Mouse (Mus musculus) colon, adult 2 months (tissue): ENCODE measurements around the gene Rps6ka4. TPM values are rescaled to one million over a fixed set of nuclear protein-coding genes. Genes with fewer than 3 reads are reported as not detected.

Experiments
- polyA plus RNA-seq: library from polyadenylated mRNA; depleted of rRNA; stranded (reverse); fragments of >200 nt; gene quantifications from 2 replicates; pipeline ENCODE4 v1.2.3, GENCODE M21; 2012; rRNA removed

Rps6ka4 gene
- 39.1 and 51.7 TPM in 2 replicates for polyA plus RNA-seq

DNA sequence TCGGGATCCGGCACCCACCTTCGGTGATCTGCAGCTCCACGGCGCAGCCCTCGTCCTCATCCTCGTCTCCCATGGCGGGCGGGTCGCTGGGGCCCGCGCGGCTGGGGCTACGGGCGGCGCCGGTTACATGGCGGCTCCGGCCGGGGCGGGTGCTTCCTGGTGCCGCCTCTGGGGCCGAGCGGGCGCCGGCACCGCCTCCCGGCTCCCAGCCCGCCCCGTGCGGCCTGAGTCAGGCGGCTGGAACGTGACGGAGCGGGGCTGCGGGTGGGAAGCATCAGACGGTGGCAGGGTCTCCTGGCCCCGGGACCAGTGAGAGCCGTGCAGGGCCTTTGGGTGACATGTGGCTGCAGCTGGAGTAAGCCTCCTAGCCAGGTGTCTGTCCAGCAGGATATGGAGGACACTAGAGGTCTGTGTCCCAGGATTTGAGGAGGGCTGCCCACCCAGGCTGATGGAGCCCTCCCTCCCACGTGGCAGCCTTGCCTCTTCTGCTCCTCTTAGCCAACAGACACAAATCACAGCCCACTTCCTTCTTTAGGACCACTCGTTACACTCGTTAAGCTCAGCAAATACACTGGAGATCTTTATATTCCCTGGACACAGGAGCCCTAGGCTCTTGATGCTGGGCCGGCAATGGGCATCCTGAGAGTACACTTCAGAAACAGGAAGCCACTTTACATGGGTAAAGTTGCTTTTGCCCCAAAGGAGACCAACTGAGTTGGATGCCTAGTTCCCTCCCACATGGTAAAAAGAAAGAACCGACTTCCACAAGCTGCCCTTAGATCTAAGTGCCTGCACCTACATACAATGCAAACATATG, at the start of gene Rps6ka4:
Gene Rps6ka4, minus strand, starts transcription at position 162 of the 817 bp plus-strand sequence.

DNA sequence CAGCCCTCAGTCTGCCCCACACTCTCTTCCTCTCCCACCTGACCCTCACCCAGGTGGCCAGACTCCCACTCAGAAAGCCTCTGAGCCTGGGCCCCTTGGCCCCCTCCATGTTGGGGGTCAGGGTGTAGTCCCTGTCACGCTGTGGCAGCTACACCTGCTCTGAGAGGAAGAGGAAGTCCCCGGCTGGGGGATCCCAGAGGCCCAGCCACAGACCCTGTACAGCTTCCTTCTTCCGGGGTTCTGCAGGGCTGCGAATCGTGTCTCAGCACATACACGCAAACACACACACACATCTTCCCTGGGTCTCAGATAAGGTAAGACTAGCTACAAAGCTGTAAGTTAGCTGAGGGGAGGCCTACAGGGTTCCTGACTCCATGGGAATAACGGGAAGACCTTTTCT, 17.6 kb upstream of the Rps6ka4 start, which contains the start of gene Ccdc88b:
Gene Ccdc88b, minus strand, starts transcription at position 181 of the 400 bp plus-strand sequence.

Other genes with a start within 250 kb of the Rps6ka4 start
- 10.2 and 12.4 TPM in 2 replicates for gene Ccdc88b, start 17.6 kb upstream of the Rps6ka4 start, polyA plus RNA-seq
- gene Trmt112, start 69.1 kb upstream of the Rps6ka4 start, polyA plus RNA-seq, result 75.3 and 86.1 TPM in 2 replicates
- gene Prdx5, start 69.5 kb upstream of the Rps6ka4 start, polyA plus RNA-seq, result 163 and 170 TPM in 2 replicates
- gene Esrra, start 81.2 kb upstream of the Rps6ka4 start, polyA plus RNA-seq, result 242 and 258 TPM in 2 replicates
- gene Catsperz, start 84.7 kb upstream of the Rps6ka4 start, polyA plus RNA-seq, result 0.42 TPM in 1 of 2 replicates, not detected in the other
- 0.08 TPM in 1 of 2 replicates, not detected in the other for gene Kcnk4, start 93.9 kb upstream of the Rps6ka4 start, polyA plus RNA-seq
- 119 and 145 TPM in 2 replicates for gene Bad, start 101.2 kb upstream of the Rps6ka4 start, polyA plus RNA-seq
- gene Gpr137, start 101.8 kb upstream of the Rps6ka4 start, polyA plus RNA-seq, result 103 and 166 TPM in 2 replicates
- gene Ppp1r14b, start 134.3 kb upstream of the Rps6ka4 start, polyA plus RNA-seq, result 159 and 169 TPM in 2 replicates
- 335 and 360 TPM in 2 replicates for gene Plcb3, start 135.8 kb upstream of the Rps6ka4 start, polyA plus RNA-seq
- 58.5 and 60.7 TPM in 2 replicates for gene Fkbp2, start 139.9 kb upstream of the Rps6ka4 start, polyA plus RNA-seq
- gene Vegfb, start 147.0 kb upstream of the Rps6ka4 start, polyA plus RNA-seq, result 40.7 and 51.0 TPM in 2 replicates
- 61.9 and 65.0 TPM in 2 replicates for gene Dnajc4, start 151.9 kb upstream of the Rps6ka4 start, polyA plus RNA-seq
- gene Nudt22, start 155.5 kb upstream of the Rps6ka4 start, polyA plus RNA-seq, result 90.8 and 103 TPM in 2 replicates
- gene Trpt1, start 155.5 kb upstream of the Rps6ka4 start, polyA plus RNA-seq, result 18.5 and 19.6 TPM in 2 replicates
- 14.6 and 15.7 TPM in 2 replicates for gene Fermt3, start 178.8 kb upstream of the Rps6ka4 start, polyA plus RNA-seq
- 24.6 and 30.5 TPM in 2 replicates for gene Stip1, start 199.3 kb upstream of the Rps6ka4 start, polyA plus RNA-seq
- 61.6 and 63.0 TPM in 2 replicates for gene Macrod1, start 216.2 kb upstream of the Rps6ka4 start, polyA plus RNA-seq